Mouse (Mus musculus) limb, embryonic 13.5 days (tissue): ENCODE results near the gene Cdc42bpg. TPM values are rescaled to one million over a fixed set of nuclear protein-coding genes. Genes with fewer than 3 reads are reported as not detected.

ENCODE experiments used
- ATAC-seq: fragments of 200-750 bp; cut with Nextera tagmentation; 2 replicates; pipeline ENCODE4 v1.8.0; 2017; ENCODE audit warnings: low read depth, moderate number of reproducible peaks, moderate TSS enrichment; ENCODE audit not compliant: low FRiP score
- H3K27ac ChIP-seq: fragments of 300-500 bp; sonication (generic); 2 replicates; pipeline ENCODE4 v1.5.1; 2015; ENCODE audit warnings: inconsistent platforms, mild to moderate bottlenecking, moderate library complexity
- H3K27me3 ChIP-seq: fragments of 300-500 bp; sonication (generic); 2 replicates; pipeline ENCODE4 v1.6.1; 2015; ENCODE audit warnings: mild to moderate bottlenecking, inconsistent platforms
- H3K36me3 ChIP-seq: fragments of 300-500 bp; sonication (generic); 2 replicates; pipeline ENCODE4 v1.6.1; 2015; ENCODE audit warnings: inconsistent platforms, mild to moderate bottlenecking, moderate library complexity
- H3K4me1 ChIP-seq: fragments of 300-500 bp; sonication (generic); 2 replicates; pipeline ENCODE4 v1.6.1; 2015; ENCODE audit warnings: inconsistent platforms
- H3K4me2 ChIP-seq: fragments of 300-500 bp; sonication (generic); replicated peaks from 2 replicates; pipeline ENCODE4 v1.6.1; 2015; ENCODE audit warnings: inconsistent platforms, mild to moderate bottlenecking, moderate library complexity
- H3K4me3 ChIP-seq: fragments of 300-500 bp; sonication (generic); 2 replicates; pipeline ENCODE4 v1.5.1; 2015; ENCODE audit warnings: moderate library complexity, mild to moderate bottlenecking, inconsistent platforms
- H3K9ac ChIP-seq: fragments of 300-500 bp; sonication (generic); 2 replicates; pipeline ENCODE4 v1.6.1; 2015; ENCODE audit warnings: mild to moderate bottlenecking, inconsistent platforms
- H3K9me3 ChIP-seq: fragments of 300-500 bp; sonication (generic); 2 replicates; pipeline ENCODE4 v1.6.1; 2016; ENCODE audit warnings: inconsistent platforms
- WGBS: fragments of 180-500 bp; shearing (Covaris S2); methylation state at CpG from one replicate; pipeline ENCODE4 v1.1.7; 2015; 5-methylcytosine and 5-hydroxymethylcytosine counted together
- polyA plus RNA-seq: library from polyadenylated mRNA; unstranded; fragments of >200 nt; fragmentation: Nextera tagmentation; extraction: Ambion mirVana; gene quantifications from 2 replicates; pipeline ENCODE4 v1.2.1, GENCODE M21; 2015

Cdc42bpg gene
- polyA plus RNA-seq, 1 experiment from 2014 or later = 0.70 TPM

GRCm38 (mm10) chr19:6269798-6270475 lies 36.3 kb upstream of the Cdc42bpg start:
- Histone ChIP-seq H3K4me1 (peaks cover 17% of the 10 kb centered on the region), H3K36me3 (no peaks in the 10 kb centered on the region), H3K4me2 (no peak overlapping the region), H3K9ac (no peak overlapping the region), H3K27me3 (peaks cover 8% of the 10 kb centered on the region; the same call in 1 of the 2 replicates), H3K4me3 (no peak overlapping the region), H3K9me3 (no peaks in the 10 kb centered on the region), H3K27ac (no peak overlapping the region)
- WGBS = 84% methylated on average over 8 of the region's 8 CpGs
- no peak for ATAC-seq

GRCm38 (mm10) chr19:6270661-6271060 lies 35.6 kb upstream of the Cdc42bpg start:
- ATAC-seq = no peak
- H3K9me3 ChIP-seq = no peaks in the 10 kb centered on the region
- H3K27me3 ChIP-seq = peaks cover 8% of the 10 kb centered on the region; the same call in 1 of the 2 replicates
- H3K9ac ChIP-seq = peak overlapping the region; percentile 54; the same call in 1 of the 2 replicates
- H3K4me3 ChIP-seq = no peak overlapping the region
- 59% methylated on average over 9 of the region's 9 CpGs for WGBS
- H3K36me3 ChIP-seq = no peaks in the 10 kb centered on the region
- H3K4me1 ChIP-seq = peaks cover 21% of the 10 kb centered on the region
- H3K27ac ChIP-seq = no peak overlapping the region
- no peak overlapping the region for H3K4me2 ChIP-seq

DNA sequence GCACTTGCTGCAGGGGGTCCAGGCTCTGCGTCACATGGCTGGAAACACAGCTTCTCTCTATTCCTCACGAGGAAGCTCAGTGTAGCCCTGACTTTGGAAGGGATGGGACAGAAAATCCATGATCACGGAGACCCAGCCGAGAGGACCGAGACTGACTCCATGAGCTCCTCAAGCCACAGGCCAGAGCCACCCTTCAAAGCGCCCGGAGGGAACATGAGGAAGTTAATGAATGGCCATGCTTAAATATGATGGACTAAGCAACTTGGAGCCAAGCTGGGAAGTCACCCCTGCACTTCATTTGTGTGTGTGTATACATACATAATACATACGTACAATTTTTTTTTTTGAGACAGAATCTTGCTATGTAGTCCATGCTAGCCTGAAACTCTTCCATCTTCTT lies 35.0 kb upstream of the Cdc42bpg start:
- ATAC-seq = no peak
- Histone ChIP-seq H3K9ac (peak overlapping the region; percentile 54; the same call in 1 of the 2 replicates), H3K4me3 (no peak overlapping the region), H3K36me3 (no peaks in the 10 kb centered on the region), H3K27ac (no peak overlapping the region), H3K4me1 (peaks cover 27% of the 10 kb centered on the region), H3K9me3 (no peaks in the 10 kb centered on the region), H3K4me2 (no peak overlapping the region), H3K27me3 (peaks cover 8% of the 10 kb centered on the region; the same call in 1 of the 2 replicates)
- WGBS = 33% methylated on average over 8 of the region's 8 CpGs

- peaks cover 8% of the 10 kb centered on the region; the same call in 1 of the 2 replicates for H3K27me3 ChIP-seq
- H3K9ac ChIP-seq = no peak overlapping the region
- ATAC-seq = no peak
- no peaks in the 10 kb centered on the region for H3K36me3 ChIP-seq
- H3K4me3 ChIP-seq = no peak overlapping the region
- H3K4me2 ChIP-seq = no peak overlapping the region
- WGBS = 68% methylated on average over 7 of the region's 7 CpGs
- H3K27ac ChIP-seq = no peak overlapping the region
- H3K9me3 ChIP-seq = no peaks in the 10 kb centered on the region
- H3K4me1 ChIP-seq = peaks cover 27% of the 10 kb centered on the region
Observed at GRCm38 (mm10) chr19:6272053-6272452, 34.2 kb upstream of the Cdc42bpg start.

DNA sequence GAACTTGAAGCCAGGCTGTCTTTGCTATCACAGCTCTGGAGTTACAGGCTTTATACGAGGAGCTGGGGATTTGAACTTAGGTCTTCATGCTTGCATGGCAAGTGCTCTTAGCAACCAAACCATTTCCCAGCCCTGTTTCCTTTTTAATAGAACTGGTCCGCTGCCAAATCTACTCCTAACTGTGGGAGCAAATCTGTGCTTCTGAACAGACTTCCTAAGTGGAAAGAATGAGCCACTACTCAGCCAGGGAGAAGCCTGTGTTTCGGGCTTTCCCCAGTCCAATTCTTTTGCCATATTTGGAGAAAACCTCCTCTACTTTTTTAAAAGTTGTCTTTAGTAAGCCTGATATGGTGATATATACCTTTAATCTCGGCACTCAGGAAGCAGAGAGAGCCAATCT lies 33.5 kb upstream of the Cdc42bpg start:
- H3K4me2 ChIP-seq = no peak overlapping the region
- WGBS = 76% methylated on average over 4 of the region's 4 CpGs
- H3K9me3 ChIP-seq = no peaks in the 10 kb centered on the region
- H3K4me3 ChIP-seq = no peak overlapping the region
- H3K36me3 ChIP-seq = no peaks in the 10 kb centered on the region
- no peak overlapping the region for H3K9ac ChIP-seq
- H3K27ac ChIP-seq = no peak overlapping the region
- peaks cover 8% of the 10 kb centered on the region; the same call in 1 of the 2 replicates for H3K27me3 ChIP-seq
- H3K4me1 ChIP-seq = peaks cover 23% of the 10 kb centered on the region
- ATAC-seq = no peak

DNA sequence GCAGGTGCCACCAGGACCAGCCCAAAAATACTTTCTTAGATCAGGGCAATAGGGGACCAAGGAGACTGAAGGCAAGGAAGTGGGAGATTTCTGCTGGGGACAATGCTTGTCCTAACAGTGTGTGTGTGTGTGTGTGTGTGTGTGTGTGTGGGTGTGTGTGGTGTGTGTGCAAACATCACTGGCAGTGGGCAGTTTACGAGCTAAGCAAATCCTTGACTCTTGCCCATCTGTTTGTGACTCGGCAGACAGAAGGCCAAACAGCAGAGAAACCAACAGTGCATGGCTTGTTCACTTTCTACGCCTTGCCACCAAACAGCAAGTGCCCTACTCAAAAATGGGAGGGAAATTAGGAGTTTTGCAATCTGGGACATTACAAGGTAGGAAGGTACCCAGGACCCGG lies 32.7 kb upstream of the Cdc42bpg start:
- Histone ChIP-seq H3K27ac (no peak overlapping the region), H3K9ac (no peak overlapping the region), H3K4me1 (peaks cover 26% of the 10 kb centered on the region), H3K4me2 (no peak overlapping the region), H3K4me3 (no peak overlapping the region), H3K27me3 (peaks cover 8% of the 10 kb centered on the region; the same call in 1 of the 2 replicates), H3K9me3 (no peaks in the 10 kb centered on the region), H3K36me3 (no peaks in the 10 kb centered on the region)
- ATAC-seq = no peak
- 66% methylated on average over 4 of the region's 4 CpGs for WGBS

DNA sequence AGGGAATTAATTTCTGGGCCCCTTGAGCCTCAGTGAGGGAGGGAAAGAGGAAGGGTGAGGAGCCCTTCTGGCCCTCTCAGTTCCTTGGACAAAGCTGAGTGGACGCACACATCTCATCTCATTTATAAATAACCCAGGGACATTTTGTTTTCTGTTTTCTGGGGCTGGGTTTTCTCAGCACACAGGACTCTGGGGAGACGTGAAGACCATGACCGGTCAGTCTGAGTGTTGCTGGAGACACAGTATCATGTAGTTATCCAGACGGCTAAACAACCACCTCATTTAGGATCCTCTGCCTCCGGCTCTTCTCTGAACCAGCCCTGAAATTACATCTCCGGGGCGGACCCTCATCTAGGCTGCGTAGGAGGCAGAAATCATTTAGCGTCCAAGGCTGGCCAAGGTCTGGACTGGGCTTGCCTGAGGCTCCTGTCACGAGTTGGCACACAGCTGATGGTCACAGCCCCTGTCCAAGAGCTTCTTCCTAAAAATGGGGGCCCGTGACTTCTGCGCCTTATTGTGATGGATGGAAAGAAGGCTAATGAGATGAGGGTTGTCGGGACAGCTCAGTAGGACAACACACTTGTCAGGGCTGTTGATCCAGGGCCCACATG lies 32.2 kb upstream of the Cdc42bpg start:
- no peak overlapping the region for H3K9ac ChIP-seq
- H3K9me3 ChIP-seq = no peaks in the 10 kb centered on the region
- no peak overlapping the region for H3K4me3 ChIP-seq
- H3K27me3 ChIP-seq = peaks cover 8% of the 10 kb centered on the region; the same call in 1 of the 2 replicates
- ATAC-seq = no peak
- peaks cover 31% of the 10 kb centered on the region for H3K4me1 ChIP-seq
- WGBS = 86% methylated on average over 13 of the region's 13 CpGs
- H3K4me2 ChIP-seq = no peak overlapping the region
- no peaks in the 10 kb centered on the region for H3K36me3 ChIP-seq
- no peak overlapping the region for H3K27ac ChIP-seq

DNA sequence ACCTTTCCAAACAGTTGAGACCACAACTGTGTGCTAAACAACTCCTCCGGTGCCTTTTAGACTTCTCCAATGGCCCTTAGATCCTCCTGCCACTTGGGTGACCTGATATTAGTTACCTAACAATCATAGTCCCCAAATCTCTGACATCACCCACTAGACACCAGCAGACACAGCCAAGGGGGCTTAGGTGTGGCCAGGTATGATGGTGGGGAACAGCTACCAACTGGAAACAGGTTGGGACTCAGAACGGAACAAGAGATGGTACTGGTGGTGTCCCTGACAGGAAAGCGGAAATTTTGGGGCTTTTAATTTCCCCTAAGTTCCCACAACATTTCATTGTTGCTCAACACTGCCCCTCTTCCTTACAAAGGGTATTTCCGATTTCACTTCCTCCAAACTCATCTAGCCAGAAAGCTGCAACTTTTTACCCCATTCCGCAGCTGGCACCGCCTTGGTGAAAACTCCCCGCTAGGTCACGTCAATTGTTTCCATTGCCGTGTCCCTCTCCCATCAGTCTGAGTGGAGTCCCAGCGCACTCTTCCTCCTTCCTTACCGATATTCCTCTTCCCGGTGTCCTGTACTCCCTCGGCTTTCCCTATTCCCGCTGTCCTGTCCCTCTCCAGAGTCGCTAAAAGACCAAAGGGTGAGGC lies 30.4 kb upstream of the Cdc42bpg start:
- no peak for ATAC-seq
- WGBS = 7% methylated on average over 15 of the region's 15 CpGs

DNA sequence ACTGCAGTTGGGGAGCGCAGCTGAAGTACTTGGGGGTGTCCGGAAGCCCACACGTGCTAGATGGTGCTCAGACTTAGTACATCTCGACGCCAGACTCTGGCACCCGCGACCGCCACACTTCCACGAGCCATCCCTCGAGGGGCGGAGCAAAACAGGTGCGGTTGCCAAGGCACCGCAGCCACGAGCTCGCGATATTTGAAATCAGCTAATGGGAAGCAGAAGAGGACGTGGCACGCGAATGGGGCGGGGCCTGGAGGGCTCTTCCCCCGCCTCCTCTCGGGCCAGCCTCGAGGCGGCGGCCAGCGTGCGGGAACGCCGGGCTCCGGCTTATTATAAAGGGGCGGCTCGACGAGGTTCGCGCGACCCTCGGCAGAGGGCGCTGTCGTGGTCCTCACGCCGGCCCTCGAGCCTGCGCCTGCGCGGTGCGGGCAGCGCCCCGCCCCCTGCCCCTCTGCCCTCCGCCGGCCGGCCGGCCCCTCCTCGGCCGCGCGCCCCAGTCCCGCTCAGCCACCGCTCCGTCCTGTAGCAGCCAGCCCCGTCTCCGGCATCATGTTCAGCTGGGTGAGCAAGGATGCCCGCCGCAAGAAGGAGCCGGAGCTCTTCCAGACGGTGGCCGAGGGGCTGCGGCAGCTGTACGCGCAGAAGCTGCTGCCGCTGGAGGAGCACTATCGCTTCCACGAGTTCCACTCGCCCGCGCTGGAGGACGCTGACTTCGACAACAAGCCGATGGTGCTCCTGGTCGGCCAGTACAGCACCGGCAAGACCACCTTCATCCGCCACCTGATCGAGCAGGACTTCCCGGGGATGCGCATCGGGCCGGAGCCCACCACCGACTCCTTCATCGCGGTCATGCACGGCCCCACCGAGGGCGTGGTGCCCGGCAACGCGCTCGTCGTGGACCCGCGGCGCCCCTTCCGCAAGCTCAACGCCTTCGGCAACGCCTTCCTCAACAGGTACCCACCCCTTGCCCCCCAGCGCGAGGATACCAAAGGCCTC lies 29.5 kb upstream of the Cdc42bpg start, which contains the start of gene Ehd1:
Gene Ehd1 (plus strand): TSS at position 300 of the 996 bp plus-strand sequence.
- H3K9ac ChIP-seq = peak within 1 kb of the TSS; percentile 89
- H3K27me3 ChIP-seq = no peaks in the 10 kb centered on the region
- H3K36me3 ChIP-seq = peaks cover 26% of the 10 kb centered on the region
- peak within 1 kb of the TSS; percentile 83 for H3K27ac ChIP-seq
- peak within 1 kb of the TSS; percentile 87 for H3K4me3 ChIP-seq
- WGBS = under 1% methylated on average over 88 of the region's 106 CpGs
- H3K9me3 ChIP-seq = no peaks in the 10 kb centered on the region
- peak within 1 kb of the TSS; percentile 88 for H3K4me2 ChIP-seq
- ATAC-seq = peak; percentile 95
- peaks cover 38% of the 10 kb centered on the region for H3K4me1 ChIP-seq

More for the DNA sequence above, 30.4 kb upstream of the Cdc42bpg start:
- Histone ChIP-seq H3K4me3 (peak overlapping the region; percentile 87), H3K9me3 (no peaks in the 10 kb centered on the region), H3K4me2 (peak overlapping the region; percentile 88), H3K9ac (peak overlapping the region; percentile 70), H3K27ac (peak overlapping the region; percentile 72; the same call in 1 of the 2 replicates), H3K36me3 (peaks cover 18% of the 10 kb centered on the region), H3K27me3 (no peaks in the 10 kb centered on the region), H3K4me1 (peaks cover 41% of the 10 kb centered on the region)

GRCm38 (mm10) chr19:6277661-6278438 lies 28.4 kb upstream of the Cdc42bpg start:
- Histone ChIP-seq H3K36me3 (peaks cover 37% of the 10 kb centered on the region), H3K9ac (peak overlapping the region; percentile 89), H3K4me3 (peak overlapping the region; percentile 87), H3K9me3 (no peaks in the 10 kb centered on the region), H3K27me3 (no peaks in the 10 kb centered on the region), H3K27ac (peak overlapping the region; percentile 72), H3K4me1 (peaks cover 38% of the 10 kb centered on the region), H3K4me2 (peak overlapping the region; percentile 88)
- WGBS = 4% methylated on average over 10 of the region's 10 CpGs
- ATAC-seq = peak; percentile 8; the same call in 1 of the 2 replicates
